Mouse (Mus musculus): ENCODE results near the gene Dcdc2b. TPM values are rescaled to one million over a fixed set of nuclear protein-coding genes. Genes with fewer than 3 reads are reported as not detected.
A peak's percentile ranks its signal among the peaks of the same experiment; 100 is the strongest.

Dcdc2b gene
- total RNA-seq, 2 experiments from 2014 or later: 11.0 TPM; not detected in 1

GRCm38 (mm10) chr4:129622803-129623535 lies 8.9 kb upstream of the Dcdc2b start:
- no peak for ATAC-seq (replicated peaks; ENCODE audit: low FRiP score, low TSS enrichment, poor library complexity, severe bottlenecking)

DNA sequence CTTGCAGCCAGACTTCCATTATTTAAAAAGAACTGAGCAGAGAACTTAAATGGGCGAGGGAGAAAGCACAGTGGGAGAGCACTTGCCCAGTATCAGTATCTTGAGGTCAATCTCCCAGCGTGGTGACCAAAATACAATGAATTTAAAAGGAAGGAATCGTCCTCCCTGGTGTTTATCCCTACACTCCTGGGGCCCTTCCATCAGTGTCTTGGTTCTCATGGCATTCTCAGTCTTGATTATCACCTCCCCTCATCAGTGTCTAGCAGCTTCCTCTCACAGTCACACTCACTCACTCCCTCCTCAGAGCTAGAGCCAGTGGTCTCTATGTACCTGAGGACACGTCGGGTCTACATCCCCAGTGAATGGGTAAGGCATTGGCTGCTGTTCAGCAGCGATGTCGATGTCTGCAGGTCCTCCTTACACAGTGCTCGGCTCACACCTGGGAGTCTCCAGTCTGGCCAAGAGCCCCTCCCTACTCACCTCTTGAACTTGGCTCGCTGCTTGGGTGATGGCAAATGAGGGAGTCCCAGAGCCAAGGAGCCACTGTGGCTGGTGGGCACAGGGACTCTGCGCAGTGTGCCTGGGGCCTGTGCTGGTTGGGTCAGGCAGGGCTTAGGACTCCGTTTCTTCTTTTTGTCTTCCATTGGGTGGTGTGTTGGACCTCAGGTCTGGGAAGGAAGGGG lies 8.2 kb upstream of the Dcdc2b start:
- no peak for ATAC-seq (replicated peaks; ENCODE audit: low FRiP score, low TSS enrichment, poor library complexity, severe bottlenecking)

GRCm38 (mm10) chr4:129621283-129621841 lies 7.3 kb upstream of the Dcdc2b start:
- no peak for ATAC-seq (replicated peaks; ENCODE audit: low FRiP score, low TSS enrichment, poor library complexity, severe bottlenecking)

DNA sequence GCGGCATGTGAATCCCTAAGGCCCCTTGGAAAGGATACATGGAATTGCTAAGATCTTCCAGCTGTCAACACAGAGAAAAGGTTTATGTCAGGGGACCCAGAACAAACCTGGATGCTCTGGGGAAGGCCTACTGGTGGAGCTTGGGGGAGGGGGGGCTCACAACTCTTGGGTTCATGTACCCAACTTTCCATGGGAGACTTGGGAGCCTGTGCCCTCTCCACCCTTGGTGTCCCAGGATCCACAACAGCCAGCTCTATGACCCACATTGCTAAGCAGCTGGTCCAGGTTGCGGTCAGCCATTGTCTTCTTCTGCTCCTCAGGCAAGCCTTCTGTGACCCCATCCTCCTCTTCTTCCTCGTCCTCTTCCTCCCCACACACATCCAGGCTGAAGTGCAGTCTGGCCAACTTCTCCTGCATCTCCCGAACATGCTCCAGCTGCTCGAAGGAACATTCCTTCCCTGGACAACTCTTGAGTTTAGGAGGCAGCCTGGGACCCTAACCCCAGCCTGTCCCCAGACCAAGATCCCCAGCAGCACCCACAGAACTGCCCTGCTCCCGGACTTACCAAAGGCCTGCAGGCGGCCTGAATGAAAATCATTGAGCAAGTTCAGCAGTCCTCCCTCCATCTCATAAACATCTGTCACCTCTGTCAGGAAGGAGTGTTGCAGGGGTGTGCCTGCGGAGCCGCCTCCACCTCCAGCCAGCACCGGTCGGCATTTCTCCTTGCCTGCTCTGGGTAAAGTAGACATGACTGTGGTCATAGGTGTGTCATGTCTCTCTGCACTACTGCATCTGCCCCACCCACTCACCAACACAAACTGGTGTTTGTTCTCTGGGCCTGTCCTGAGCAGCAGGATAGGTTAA lies 6.6 kb upstream of the Dcdc2b start:
- no peak for ATAC-seq (replicated peaks; ENCODE audit: low FRiP score, low TSS enrichment, poor library complexity, severe bottlenecking)

DNA sequence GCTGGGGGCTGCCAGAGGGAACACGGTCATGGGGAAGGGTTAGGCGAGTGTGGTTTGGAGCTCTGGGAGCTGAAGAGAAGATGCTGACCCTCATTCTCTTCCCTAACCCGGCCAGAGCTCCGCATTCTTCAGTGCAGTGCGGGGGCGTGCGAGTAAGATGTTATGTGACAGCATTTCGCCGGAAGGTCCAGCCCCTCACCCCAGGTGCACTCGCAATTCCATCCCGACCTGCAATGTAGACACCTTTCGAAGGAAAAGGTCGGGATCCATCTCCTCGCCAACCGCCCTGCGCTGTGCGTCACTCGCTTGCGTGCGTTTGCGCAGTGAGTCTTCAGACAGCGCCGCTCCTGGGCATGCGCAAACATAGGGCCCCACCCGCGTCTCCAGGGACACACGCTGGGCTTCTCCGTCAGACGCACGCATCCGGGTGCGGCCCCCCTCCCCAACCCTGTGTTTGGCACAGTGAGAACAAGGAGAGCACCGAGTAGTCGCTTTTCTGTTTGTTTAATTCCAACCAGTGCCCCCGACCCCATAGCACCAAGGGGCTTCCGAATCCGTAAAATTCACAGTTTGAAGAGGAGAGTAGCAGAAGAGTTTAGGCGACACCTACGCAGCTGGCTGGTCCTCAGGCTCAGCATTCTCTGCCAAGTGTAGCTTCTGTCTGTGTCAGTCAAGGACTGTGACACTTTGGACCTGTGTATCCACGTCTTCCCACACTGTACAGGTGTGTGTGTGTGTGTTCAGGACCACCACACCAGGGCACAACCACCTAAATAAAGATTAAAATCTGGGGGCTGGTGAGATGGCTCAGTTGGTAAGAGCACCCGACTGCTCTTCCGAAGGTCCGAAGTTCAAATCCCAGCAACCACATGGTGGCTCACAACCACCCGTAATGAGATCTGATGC lies 5.0 kb upstream of the Dcdc2b start, which contains the start of gene Iqcc:
TSS of gene Iqcc (minus strand) at position 314 of the 906 bp plus-strand sequence.
- peak; percentile 86 for ATAC-seq (replicated peaks; ENCODE audit: low FRiP score, low TSS enrichment, poor library complexity, severe bottlenecking)

DNA sequence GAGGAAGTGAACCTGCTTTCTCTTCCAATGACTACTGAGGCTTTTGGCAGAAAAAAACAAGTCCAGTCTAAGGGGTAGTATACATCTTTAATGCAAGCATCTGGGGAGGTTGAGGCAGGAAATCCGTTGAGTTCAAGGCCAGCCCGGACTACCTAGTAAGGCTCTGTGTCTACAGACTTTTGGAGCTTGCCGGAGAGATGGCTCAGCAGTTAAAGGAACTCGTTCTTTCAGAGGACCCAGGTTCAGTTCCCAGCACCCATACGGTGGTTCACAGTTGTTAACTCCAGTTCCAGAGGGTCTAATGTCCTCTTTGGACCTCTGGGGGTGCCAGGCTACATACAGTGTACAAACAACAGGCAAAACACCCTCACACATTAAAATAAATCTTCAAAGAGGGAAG lies 4.0 kb upstream of the Dcdc2b start:
- ATAC-seq (replicated peaks; ENCODE audit: low FRiP score, low TSS enrichment, poor library complexity, severe bottlenecking): no peak

DNA sequence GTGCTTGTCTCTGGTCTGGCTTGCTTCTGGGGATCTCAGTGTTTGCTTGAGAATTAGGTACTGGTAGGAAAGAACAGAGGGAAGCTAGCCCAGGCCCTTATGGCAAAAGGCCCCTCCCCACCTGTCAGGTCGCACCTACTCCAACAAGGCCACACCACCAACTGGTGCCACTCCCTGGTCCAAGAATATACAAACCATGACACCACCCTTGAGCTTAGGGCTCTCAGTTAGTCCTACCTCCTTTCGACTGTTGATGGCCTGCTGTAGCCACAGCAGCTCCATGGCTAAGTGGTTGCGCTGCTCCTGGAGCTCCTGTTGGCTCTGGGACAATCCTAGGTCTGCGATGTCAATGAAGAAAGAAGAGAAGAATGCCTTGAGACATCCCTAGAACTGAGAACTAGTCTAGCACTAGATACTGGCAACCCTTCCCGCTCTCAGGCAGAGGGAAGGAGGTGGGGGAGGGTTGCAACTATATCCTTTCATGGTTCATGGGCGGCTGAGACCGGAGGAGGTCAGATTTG lies 3.1 kb upstream of the Dcdc2b start:
- ATAC-seq (replicated peaks; ENCODE audit: low FRiP score, low TSS enrichment, poor library complexity, severe bottlenecking): no peak

GRCm38 (mm10) chr4:129616631-129617030 lies 2.6 kb upstream of the Dcdc2b start:
- no peak for ATAC-seq (replicated peaks; ENCODE audit: low FRiP score, low TSS enrichment, poor library complexity, severe bottlenecking)

GRCm38 (mm10) chr4:129615801-129616290 lies 1.8 kb upstream of the Dcdc2b start:
- ATAC-seq (replicated peaks; ENCODE audit: low FRiP score, low TSS enrichment, poor library complexity, severe bottlenecking): no peak

DNA sequence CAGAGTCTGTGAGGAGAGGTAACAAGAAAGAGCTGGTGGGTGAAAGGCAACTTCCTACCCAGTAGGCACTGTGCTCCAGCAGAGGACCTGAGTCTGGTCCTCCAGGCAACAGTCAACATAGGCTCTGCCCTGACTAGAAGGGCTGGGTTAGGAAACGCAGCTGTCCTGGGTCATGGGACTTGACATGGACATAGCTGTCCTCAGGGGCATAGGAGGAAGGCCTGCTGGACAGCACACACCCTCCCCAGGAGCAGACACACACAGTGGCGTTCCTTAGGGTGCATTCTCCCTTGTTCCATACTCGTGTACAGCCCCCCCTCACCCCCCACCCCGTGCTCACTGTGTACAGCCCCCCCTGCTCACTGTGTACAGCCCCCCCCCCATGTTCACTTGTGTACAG lies 3.6 kb downstream of the Dcdc2b start:
- ATAC-seq (replicated peaks; ENCODE audit: low FRiP score, low TSS enrichment, poor library complexity, severe bottlenecking): no peak

DNA sequence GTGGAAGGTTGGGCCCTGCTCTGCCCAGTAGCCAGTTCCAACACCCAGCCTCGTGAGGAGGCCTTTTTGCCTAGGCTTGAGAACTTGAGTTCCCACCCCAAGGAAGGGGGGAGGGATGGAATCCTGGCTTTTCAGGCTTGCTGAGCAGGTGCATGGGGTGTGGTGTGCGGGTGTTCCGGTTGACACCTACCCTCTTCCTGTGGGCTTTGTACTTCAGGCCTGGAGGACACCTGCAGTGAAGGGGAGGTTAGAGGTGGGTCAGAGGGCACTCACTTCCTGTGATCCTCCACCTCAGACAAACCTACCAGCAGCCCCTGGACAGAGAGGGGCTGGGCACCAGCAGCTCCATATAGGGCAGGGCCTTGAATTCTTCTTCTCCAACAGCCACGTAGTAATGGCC lies 4.0 kb downstream of the Dcdc2b start:
- ATAC-seq (replicated peaks; ENCODE audit: low FRiP score, low TSS enrichment, poor library complexity, severe bottlenecking): no peak

DNA sequence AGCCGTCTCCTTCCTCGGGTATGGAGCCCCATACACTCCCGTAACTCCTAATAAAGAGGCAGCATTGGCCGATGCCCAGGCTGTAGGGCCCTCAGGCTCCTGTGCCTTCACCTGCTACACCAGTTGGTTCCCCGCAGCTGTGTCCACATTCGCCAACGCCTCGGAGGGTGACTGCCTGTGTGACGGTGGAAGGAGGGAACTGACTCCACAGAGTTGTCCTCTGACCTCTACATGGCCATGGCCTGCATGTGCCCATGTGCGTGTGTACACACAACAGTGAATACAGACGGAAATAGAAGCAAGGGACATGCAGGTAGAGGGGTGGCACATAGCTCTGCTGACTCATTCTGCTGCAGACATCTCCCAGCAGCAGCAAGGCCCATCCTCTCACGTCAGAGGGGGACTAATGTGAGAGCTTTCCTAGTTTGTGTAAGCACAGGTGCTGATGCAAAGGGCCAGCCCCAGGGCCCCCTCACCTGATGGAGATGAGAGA lies 4.9 kb downstream of the Dcdc2b start:
- ATAC-seq (replicated peaks; ENCODE audit: low FRiP score, low TSS enrichment, poor library complexity, severe bottlenecking): no peak

DNA sequence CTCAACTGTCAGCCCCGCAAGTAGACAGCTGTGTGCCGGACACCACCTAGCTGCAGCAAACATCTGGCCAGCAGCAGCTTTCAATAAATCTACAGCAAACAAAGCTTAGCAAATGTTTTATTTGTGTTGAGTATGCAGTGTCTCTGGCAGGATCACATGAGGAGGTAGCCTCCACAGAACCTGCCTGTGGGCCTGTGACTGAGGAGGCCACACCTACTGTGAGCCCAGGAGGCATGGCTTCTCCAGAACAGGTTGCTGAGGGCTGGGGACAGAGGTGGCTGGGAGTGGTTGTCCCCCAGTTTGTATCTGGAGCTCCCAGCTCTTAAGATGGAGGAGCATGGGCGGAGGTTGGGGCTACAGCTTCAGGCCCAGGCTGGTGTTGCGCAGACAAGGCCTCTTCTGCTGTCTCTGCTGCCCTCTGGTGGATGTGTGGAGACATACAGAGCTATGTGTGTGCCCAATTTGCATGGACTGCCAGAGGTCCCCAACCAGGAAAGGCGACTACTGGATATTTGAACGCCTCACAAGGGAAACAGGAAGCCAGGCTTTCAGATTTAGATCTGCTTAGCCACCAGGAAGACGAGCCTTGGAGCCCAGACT lies 5.5 kb downstream of the Dcdc2b start:
- ATAC-seq (replicated peaks; ENCODE audit: low FRiP score, low TSS enrichment, poor library complexity, severe bottlenecking): peak; percentile 90

GRCm38 (mm10) chr4:129600233-129601158 lies 13.6 kb downstream of the Dcdc2b start, which contains the start of the genes Eif3i and Tmem234:
Gene Eif3i, minus strand, starts transcription at chr4:129600648.
Gene Tmem234, plus strand, starts transcription at chr4:129600668.
- ATAC-seq (replicated peaks; ENCODE audit: low FRiP score, low TSS enrichment, poor library complexity, severe bottlenecking): peak; percentile 95

GRCm38 (mm10) chr4:129588865-129589264 lies 25.2 kb downstream of the Dcdc2b start:
- ATAC-seq (replicated peaks; ENCODE audit: low FRiP score, low TSS enrichment, poor library complexity, severe bottlenecking): 0 out of 2 replicates have a peak, but pooled peaks have one; percentile 31

DNA sequence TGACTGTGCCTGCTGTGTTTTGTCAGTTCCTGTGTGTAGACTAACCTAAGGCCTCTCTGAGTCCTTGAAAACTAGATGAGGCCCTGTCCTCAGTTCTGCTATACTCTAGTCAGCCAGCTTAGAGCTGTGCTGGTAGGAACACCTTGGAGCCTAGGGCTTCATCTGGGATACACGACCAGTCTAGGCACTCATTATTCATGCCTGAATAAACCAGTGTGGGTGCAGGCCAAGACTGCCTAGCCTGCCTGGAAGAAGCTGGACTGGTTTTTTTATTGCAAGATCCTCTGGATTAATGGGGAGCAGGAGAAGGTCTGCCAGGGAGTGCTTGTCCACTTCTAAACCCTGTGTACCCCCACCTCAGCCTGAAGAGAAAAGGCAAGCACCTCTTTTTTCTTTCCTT lies 27.1 kb downstream of the Dcdc2b start:
- ATAC-seq (replicated peaks; ENCODE audit: low FRiP score, low TSS enrichment, poor library complexity, severe bottlenecking): no peak

DNA sequence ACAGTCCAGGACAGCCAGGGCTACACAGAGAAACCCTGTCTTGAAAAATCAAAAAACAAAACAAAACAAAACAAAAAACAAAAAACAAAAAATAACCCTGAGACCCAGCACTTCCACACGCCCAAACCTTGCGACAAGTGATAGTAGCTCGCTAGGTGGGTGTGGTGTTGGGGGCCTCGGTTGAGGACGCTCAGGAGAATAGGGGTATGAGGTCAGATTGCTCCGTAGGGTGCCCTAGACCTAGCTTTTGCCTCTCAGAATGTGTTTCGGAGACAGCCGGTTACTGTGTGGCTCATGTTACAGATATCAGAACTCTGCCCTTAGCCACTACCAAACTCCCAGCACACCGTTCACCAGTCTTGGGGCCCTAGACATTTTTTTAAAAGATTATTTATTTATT lies 28.3 kb downstream of the Dcdc2b start:
- ATAC-seq (replicated peaks; ENCODE audit: low FRiP score, low TSS enrichment, poor library complexity, severe bottlenecking): no peak

Measured in megakaryocyte-erythroid progenitor cell, adult 5-6 weeks (primary cell).